Mouse (Mus musculus): ENCODE results near the gene Ltb. TPM values are rescaled to one million over a fixed set of nuclear protein-coding genes. Genes with fewer than 3 reads are reported as not detected.

Gene Ltb
- total RNA-seq (2021): under 1 TPM in 1 of 2 experiments, not detected in 1; 0.30 TPM

DNA sequence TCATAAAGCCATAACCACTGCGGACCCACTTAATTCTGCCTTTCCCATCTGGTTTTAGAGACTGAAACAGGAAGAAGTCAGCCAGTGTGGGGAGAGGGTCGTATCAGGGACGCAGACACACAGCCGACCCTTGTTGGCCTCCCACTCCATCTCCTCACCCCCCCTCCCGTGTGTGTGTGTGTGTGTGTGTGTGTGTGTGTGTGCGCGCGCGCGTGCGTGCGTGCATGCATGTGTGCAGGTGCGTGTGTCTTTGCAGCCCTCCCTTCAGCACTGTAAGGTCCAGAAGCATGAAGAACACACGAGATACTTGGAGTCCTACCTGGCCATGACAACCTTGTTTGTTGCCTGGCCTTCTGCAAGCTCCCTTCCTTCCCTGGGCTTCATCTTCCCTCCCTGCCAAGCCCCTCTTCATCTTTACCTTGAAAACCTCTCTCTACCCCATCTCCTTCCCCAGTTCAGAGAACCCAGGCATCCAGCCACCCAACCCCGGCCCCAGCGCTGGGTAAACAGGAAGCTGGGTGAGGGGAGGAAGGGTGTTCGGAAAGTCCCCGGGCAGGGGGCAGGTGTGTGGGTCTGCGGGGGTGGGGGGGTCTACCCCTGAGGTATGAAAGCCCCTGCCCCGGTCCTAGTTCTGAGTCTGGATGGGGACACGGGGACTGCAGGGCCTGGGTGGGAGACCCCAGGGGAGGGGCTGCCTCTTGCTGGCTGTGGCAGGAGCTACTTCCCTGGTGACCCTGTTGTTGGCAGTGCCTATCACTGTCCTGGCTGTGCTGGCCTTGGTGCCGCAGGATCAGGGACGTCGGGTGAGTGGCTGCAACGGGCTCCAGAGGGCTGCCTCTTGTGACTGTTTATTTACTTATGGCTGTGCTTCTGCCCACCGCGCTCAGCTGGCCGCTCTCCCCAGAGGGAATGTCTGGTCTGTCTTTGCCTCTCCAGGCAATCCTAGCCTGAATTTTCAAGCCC, at the start of gene Ltb:
TSS of gene Ltb (plus strand) at position 559 of the 963 bp plus-strand sequence.
- DNase-seq: no peak

GRCm38 (mm10) chr17:35146139-35146538, 48.1 kb upstream of the Ltb start:
- no peak for DNase-seq

DNA sequence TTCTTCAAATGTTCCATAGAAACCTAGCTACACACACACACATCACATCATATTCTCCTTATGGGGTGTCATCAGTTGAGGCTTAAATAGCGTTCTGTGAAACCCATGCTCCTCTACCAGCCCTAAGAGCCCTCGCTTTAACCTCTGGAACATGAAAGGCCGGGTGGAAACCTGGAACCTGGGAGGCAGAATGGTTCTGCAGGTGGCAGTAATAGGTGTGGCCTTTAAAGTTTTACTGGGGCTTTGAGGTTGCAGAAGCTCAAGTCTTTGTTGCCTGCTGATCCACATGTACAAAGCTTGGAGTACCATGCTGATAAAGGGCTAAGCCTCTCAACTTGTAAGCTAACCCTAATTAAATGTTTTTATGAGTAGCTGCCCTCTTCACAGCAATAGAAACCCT, 46.9 kb upstream of the Ltb start:
- no peak for DNase-seq

GRCm38 (mm10) chr17:35147922-35148639, 46.2 kb upstream of the Ltb start:
- DNase-seq: no peak

GRCm38 (mm10) chr17:35152121-35152520, 42.1 kb upstream of the Ltb start:
- no peak for DNase-seq

DNA sequence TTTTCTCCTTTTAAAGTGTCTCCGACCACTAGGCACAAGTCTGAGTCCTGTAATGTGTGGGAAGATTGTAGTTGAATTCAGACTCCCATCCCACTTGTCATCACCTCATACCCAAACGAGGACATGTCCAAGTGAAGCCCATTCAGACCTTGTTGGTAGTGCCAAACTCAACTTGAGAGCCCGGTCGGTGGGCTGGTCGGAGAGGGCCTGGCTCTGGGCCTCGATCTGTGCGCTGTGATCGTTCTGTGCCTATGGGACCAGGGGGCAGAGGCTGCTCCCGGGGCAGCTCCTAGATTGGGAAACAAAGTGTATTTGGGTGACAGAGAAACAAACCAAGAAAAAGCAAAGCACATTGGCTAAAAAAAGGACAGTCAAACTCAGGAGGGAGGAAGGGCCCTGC, 41.2 kb upstream of the Ltb start:
- DNase-seq: no peak

- DNase-seq: no peak
Observed at GRCm38 (mm10) chr17:35153931-35154330, 40.3 kb upstream of the Ltb start.

DNA sequence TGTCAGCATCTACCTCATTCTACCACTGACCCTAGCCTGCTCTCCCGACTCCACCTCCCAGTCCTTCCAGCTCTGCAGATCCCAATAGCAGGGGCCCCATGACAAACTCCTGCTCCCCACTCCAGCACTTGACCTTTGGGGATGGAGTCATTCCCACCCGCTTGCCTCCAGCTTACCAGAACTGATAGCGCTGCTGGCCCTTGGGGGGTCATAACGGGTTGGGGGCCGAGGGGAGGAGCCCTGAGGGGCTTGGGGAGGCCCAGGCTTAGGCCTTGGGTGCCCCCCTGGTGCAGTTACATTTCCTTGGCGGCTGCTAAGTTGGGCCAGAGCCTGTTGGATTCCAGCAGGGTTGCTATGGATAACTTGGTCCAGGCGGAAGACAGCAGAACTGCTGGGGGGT, 39.6 kb upstream of the Ltb start:
- no peak for DNase-seq

- no peak for DNase-seq
Observed at GRCm38 (mm10) chr17:35155451-35155850, 38.8 kb upstream of the Ltb start.

DNA sequence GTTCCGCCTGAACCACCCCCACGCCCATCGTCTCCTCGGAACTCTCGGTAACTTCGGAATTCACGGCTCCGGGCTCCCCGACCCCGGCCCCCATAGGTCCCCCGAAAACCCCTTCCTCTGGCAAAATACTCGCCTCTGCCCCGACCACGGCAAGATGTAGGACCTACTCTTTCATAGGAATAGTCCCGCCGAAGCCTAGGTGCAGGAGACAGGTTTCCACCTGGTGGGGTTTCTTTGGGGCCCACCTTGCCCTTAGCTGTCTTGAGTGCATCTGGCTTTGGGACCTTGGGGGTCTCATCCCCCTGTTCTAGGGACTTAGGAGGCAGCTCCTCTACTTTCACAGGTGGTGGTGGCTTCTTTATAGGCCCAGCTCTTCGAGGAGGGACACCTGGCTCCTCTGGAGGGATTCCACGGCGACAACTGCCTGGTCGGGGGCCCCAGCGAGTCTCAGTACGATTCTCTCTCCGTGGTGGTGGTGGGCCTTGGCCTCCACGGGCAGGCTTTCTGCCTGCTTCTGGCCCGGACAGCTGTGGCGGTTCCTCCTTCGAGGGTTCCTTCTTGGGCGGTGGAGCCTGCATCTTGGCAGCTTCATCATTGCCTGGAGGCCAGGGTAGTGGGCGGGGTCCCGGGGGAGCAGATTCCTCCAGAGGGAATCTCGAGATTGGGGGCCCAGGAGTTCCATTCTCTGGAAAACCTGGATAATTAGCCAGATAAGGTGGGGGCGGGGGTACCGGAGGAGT, 37.6 kb upstream of the Ltb start:
- DNase-seq: no peak

DNA sequence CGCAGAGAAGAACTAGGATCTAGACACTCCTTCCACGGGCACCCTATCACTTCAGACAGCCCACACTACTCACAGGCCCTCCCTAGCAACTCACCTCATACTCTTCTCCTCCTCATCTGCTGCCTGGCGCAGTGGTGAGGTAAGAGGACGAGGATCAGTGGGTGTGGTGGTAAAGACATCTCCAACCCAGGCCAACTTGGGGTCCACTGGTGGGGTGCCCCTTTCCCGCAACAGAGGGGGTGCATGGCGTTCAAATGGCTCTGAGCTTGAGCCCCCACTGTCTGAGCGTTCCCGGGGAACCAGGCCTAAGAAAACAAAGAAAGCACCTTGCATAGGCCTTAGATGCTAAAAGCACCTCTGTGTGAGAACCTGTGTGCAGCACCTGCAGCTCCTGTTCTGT, 37.0 kb upstream of the Ltb start:
- DNase-seq: no peak

DNA sequence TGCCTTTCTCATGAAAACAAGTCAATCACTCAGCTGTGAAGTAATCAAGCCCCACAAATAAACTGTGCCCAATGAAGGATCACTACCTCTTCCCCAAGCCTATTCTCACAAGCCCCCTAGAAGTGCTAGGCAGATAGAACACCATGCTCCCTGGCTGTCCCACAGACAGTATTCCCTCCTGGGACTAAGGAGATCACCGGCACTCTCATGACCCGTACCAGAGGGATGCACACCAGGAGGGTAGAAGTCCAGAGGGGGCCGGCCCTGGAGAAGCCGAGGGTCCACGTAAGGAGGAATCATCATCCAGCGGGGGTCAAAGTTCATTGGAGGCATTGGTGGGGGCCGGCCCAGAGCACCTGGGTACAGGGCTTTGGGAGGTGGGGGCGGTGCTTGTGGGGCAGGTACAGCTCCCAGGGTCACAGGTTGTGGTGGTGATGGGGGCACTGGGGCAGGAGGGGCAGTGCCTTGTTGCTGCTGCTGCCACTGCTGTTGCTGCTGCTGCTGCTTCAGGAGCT, 36.5 kb upstream of the Ltb start:
- no peak for DNase-seq

DNA sequence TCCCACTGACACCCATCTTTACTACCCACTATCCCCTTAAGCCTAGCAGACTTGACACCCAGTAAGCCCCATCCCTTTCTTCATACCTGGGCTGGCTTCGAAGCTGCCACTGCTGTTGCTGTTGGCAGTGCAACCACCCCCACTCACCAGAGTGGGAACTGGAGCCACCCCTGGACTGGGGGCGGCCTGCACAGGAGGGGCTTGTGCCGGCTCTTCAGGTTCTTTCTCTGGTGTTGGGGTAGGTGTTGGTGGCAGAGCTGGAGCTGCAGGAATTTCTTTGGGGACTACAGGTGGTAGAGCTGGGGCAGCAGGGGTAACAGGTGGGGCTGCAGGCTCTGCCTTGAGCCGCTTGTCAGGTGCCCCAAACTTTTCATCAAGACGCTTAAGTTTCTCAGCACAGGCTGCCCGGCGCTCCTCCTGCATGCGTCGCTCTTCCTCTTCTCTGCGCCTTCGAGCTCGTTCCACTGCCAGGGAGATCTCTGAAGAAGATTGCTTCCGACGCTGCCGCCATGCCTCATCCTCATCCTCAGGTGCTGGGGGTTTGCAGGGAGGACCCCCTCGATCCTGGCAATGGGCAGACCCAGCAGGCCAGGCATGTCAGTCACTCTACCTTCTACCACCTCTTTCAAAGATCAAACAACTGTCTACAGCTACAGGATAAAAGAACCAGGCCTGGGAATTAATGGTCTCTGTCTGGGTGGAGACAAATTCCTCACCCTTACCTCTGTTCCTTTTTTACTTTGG, 35.2 kb upstream of the Ltb start:
- DNase-seq: no peak

DNA sequence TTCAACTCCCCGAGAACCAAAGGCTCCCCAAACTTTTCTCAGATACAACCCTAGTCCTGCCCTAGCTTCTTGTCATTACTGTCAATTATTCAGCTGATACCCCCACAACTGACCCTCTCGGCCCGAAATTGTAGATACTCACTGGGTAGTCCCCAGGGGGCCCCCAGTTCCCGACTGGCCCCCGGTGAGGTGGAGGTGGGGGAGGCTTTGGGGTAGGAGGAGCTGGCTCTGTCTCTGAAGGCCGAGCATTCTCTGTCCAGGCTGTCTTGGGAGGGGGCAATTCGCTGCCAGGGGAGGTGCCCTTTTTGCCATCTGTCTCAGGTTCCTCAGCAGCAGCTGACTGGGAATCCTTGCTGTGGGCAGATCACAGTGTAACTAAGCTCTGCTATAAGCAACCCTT, 34.6 kb upstream of the Ltb start:
- no peak for DNase-seq

DNA sequence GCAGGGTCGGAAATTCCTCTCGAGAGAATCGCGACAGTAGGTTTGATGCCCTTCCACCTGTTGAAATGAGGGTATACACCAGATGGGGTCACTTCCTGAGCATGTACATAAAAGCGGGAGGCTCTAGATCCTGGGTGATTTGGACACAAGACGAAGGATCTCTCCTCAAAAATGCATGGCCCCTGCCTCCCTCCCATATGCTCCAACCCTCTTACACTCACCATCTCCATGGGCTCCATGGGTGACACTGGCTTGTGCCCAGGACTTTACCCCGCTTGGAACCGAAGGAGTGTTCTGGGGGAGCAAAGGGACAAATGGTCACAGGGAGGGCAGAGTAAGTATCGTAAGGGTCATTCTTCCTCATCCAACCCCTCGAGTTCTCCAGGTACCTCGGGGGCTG, 32.8 kb upstream of the Ltb start:
- no peak for DNase-seq

- DNase-seq: no peak
Observed at GRCm38 (mm10) chr17:35162121-35162520, 32.1 kb upstream of the Ltb start.

DNA sequence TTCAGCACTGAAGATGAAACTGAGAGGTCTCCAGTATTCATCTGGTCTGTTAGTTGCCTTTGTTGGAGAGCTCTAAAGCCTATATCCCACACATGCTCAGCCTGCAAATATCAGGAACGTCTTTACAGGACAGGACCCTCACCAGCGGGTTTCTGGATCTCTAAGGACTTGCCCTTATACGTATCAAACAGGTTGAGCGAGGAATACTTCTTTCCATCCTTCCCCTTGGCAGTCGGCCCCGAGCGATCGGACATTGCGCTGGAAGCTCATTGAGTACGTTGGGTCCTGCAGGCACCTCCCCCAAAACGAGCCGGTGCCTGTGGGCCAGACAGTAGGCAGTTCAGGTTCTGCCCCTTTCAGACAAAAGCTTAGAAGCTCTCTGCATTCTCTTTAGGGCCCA, 31.5 kb upstream of the Ltb start:
- DNase-seq: peak in 1 of 2 experiments; percentile 24

GRCm38 (mm10) chr17:35163326-35164081, 30.7 kb upstream of the Ltb start:
- no peak for DNase-seq

DNA sequence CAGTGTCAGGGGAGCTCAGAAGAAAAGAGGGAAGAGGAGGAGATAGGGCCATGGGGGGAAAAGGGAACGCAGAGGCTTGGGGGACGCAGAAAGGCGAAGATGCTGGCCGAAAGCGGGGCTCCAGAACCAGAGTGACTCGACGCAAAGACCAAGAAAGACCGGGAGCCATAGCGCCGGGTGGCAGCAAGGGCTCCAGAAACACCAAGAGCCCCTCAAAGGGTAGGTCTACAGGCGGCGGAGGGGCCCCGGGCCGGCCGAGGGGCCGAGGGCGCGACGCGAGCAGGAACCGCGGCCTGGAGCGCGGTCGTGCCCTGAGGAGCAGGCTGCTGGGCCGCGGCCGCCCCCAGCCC, 30.0 kb upstream of the Ltb start:
- no peak for DNase-seq

GRCm38 (mm10) chr17:35164568-35165450, 29.4 kb upstream of the Ltb start, which contains the start of gene Prrc2a:
Prrc2a (minus strand) TSS chr17:35164897.
- DNase-seq: peak; percentile 99

Data from layer of hippocampus, postnatal 36 days (tissue).